Mouse (Mus musculus) layer of hippocampus, adult 2 months (tissue): ENCODE data around the gene Klf15. TPM values are rescaled to one million over a fixed set of nuclear protein-coding genes. Genes with fewer than 3 reads are reported as not detected.

Experiments
- DNase-seq, 2 experiments: peaks; one replicate each; pipeline ENCODE4 v3.0.0; 2022; ENCODE audit warnings: low spot score in 2 of 2
- H3K27ac ChIP-seq: fragments of 200-600 bp; 2 replicates; pipeline ENCODE4 v1.8.1; 2022
- H3K4me3 ChIP-seq: fragments of 200-600 bp; 2 replicates; pipeline ENCODE4 v1.8.1; 2022; ENCODE audit warnings: mild to moderate bottlenecking
- CTCF ChIP-seq: fragments of 200-600 bp; conservative IDR thresholded peaks from 2 replicates; pipeline ENCODE4 v1.8.1; 2022; ENCODE audit warnings: antibody characterized with exemption, mild to moderate bottlenecking, moderate library complexity
- total RNA-seq, 2 experiments: library from RNA; stranded (reverse); gene quantifications; 2 replicates each; pipeline ENCODE4 v1.2.3; 2021

Gene Klf15
- total RNA-seq, 2 experiments from 2014 or later: 29.9 to 33.8 TPM

- DNase-seq: no peak
- TF ChIP-seq CTCF: no peak
- no peak within 1 kb of the TSS for H3K27ac ChIP-seq
Measured at GRCm38 (mm10) chr6:90486176-90486921, 24.0 kb downstream of the Klf15 start, which contains the start of gene Aldh1l1. Aldh1l1 (plus strand) TSS chr6:90486427.

DNA sequence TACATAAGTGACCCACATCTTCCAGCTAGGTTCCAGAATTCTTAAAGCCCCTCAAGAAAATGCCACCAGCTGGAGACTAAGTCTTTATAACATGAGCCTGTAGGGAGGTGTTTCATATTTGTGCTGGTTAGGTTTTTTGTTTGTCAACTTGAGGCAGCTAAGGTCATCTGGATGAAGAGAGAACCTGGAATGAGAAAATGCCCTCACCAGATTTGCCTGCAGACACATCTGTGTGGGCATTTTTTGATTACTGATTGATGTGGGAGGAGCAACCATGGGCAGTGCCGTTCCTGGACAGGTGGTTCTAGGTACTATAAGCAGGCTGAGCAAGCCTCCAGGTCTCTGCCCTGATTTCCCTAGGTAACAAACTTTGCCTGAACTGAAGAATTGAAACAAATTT lies 25.2 kb downstream of the Klf15 start:
- no peak for DNase-seq
- TF ChIP-seq CTCF: no peak
- H3K4me3 ChIP-seq: no peak overlapping the region
- H3K27ac ChIP-seq: no peak overlapping the region

More at GRCm38 (mm10) chr6:90486176-90486921, 24.0 kb downstream of the Klf15 start, which contains the start of gene Aldh1l1:
- no peak within 1 kb of the TSS for H3K4me3 ChIP-seq

DNA sequence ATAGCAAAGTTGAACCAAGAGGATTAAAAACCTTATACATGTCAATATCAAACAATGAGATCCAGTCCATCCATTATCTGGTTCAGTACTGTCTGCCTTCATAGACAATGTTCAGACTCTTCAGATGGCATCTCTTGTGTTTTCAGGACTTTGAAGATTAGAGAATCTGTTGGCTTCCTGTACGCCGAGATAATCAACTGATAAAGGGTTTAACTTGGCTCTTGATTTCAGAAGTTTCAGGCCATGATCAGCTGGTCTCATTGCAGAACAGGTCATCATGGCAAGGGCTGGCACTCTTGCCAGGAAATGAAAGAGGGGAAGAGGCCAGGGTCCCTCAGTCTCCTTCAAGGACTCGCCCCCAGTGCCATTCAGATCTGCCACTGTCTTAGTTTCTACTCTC lies 27.2 kb downstream of the Klf15 start:
- no peak for TF ChIP-seq CTCF
- DNase-seq: no peak
- Histone ChIP-seq H3K4me3 (no peak overlapping the region), H3K27ac (no peak overlapping the region)

DNA sequence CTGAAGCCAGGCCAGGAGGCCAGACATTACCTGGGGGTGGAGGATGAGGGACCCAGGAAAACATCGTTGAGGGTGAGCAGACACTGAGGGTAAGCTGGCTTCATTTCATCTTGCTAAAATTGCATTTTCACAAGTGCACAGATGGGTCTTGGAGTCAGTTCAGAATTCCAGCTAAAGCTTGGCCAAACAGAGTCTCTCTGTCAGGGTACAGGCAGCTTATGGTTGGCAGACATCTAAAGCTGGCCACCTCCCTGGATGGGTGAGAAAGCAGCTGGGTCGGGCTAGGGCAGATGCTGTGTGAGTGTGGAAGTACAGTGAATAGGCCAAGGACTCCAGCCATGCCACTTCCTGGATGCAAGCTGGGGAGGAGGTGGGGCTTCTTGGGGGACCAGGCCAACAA lies 28.6 kb downstream of the Klf15 start:
- no peak for TF ChIP-seq CTCF
- Histone ChIP-seq H3K4me3 (no peak overlapping the region), H3K27ac (peak overlapping the region; percentile 28; the same call in 1 of the 2 replicates)
- DNase-seq: peak in 1 of 2 experiments; percentile 34

GRCm38 (mm10) chr6:90491956-90492744 lies 29.8 kb downstream of the Klf15 start:
- Histone ChIP-seq H3K27ac (no peak overlapping the region), H3K4me3 (no peak overlapping the region)
- no peak for DNase-seq
- no peak for TF ChIP-seq CTCF

DNA sequence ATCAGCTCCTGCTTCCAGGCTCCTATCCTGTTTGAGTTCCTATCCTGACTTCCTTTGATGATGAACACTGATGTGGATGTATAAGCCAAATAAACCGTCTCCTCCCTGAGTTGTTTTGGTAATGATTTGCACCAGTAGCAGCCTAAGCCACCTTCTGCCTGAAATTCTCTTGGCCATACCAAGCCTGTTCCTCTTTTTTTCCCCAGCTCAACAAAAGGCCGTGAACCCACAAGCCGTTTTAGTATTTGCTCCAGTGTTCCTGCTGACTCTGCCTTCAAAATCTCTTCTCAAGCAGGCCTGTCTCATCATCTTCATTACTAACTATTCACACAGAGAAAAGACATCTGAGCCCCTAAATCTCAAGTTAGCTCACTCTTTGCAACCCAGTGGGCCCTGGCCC lies 31.8 kb downstream of the Klf15 start:
- Histone ChIP-seq H3K4me3 (no peak overlapping the region), H3K27ac (no peak overlapping the region)
- no peak for DNase-seq
- TF ChIP-seq CTCF: no peak

GRCm38 (mm10) chr6:90494566-90494965 lies 32.2 kb downstream of the Klf15 start:
- DNase-seq: no peak
- H3K4me3 ChIP-seq: no peak overlapping the region
- no peak overlapping the region for H3K27ac ChIP-seq

DNA sequence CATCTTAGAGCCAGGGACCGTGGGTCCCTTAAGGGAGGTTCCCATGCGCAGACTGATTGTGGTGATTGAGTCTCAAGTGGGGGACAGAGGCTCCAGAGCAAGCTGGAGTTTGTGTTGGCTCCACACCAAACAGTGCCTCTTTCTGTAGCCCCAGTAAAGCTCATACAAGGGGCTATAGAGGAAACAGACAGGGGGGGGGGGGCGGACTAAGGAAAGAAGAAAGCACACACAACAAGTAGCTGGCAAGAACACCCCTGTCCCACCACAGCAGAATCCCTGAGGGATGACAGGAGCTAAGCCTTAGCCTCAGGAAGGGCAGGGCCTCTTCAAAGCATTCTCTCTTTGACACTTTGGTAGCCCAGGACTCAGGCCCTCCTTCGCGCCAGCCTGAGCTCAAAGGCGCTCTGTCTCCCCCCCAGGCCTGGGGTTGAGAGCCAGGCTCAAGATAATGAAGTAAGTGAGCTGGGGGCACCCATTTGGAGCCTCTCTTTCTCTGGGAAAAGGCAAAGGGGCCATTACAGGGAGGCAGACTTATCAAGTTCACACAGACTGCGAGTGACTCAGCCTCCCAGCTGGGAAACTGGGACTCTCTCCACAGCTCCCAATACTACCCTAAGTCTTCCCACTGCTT lies 33.0 kb downstream of the Klf15 start:
- no peak for TF ChIP-seq CTCF
- DNase-seq: no peak
- Histone ChIP-seq H3K27ac (peak overlapping the region; percentile 48; the same call in 1 of the 2 replicates), H3K4me3 (no peak overlapping the region)

More at GRCm38 (mm10) chr6:90494566-90494965, 32.2 kb downstream of the Klf15 start:
- no peak for TF ChIP-seq CTCF

DNA sequence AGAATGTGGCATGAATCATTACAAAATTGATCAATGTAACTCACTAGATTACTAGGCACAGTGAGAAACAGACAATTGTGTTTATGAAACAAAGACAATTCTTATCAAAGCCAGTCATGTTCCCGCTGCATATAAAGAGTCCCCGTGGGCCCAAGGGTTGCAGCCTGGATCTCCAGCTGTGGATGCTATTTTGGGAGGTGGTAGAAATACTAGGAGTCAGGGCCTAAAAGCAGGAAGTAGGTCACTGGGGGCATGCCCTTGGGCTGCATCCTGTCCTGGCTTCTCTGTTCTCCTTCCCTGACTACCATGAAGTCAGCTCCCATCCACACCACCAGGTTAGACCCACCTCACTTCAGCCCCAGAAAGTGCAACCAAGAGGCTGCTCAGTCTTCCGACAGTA lies 33.8 kb downstream of the Klf15 start:
- DNase-seq: no peak
- Histone ChIP-seq H3K27ac (peak overlapping the region; percentile 48; the same call in 1 of the 2 replicates), H3K4me3 (no peak overlapping the region)
- no peak for TF ChIP-seq CTCF

GRCm38 (mm10) chr6:90499509-90499908 lies 37.1 kb downstream of the Klf15 start:
- H3K4me3 ChIP-seq: no peak overlapping the region
- no peak overlapping the region for H3K27ac ChIP-seq
- TF ChIP-seq CTCF: no peak
- no peak for DNase-seq

- TF ChIP-seq CTCF: no peak
- no peak overlapping the region for H3K4me3 ChIP-seq
- DNase-seq: no peak
- H3K27ac ChIP-seq: no peak overlapping the region
Measured at GRCm38 (mm10) chr6:90501222-90501940, 39.0 kb downstream of the Klf15 start.

DNA sequence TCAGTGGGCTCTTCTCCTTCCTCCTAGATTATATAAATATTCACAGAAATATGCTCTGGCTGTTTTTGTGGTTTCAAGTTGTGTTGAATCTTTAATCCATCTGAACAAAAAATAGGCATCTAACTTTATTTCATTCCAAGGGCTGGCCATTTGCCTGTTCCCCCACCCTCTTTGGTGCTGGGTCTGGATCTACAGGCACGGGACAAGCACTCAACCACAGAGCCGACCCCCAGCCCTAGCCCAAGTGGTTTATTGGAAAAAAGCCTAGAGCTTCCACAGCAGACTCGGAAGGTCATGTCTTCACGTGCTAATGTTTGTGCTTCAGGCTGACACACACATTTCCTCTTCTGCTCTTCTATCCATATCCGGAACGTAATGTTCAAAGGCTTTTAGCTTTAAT lies 43.5 kb downstream of the Klf15 start:
- Histone ChIP-seq H3K4me3 (no peak overlapping the region), H3K27ac (peak overlapping the region; percentile 84)
- no peak for DNase-seq
- no peak for TF ChIP-seq CTCF
